ENCODE assay signal across 18 mouse cellular contexts in the genomic region with DNA sequence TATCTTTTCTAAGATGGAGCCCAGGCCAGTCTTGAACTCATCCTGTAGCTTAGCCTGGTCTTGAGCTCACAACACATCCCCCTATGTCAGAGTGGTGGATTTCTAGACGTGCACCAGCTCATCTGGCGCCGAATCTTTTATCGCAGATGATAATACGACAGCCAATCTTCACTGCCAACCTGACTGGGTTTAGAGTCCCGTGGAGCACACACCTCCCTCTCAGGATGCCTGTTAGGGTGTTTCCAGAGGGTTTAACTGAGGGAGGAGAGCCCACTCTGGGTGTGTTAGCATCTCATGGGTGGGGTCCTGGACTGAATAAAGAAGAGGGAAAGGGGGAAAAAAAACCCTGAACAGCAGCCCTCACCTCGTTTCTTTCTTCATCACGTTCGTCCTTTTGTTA.
DNase-seq lines count a peak whose midpoint lies in the region; ATAC-seq lines count a peak whose summit lies in the region.
"Had no signal": no experiment of that assay in that cellular context is flagged by ENCODE, and none has a peak within 500 bp of the region (broad histone marks: within the 10 kb centered on the region; RNA-seq: fewer than 3 reads in every experiment).

No protein-coding gene starts in this region.

- H3K27me3 ChIP-seq in hindbrain, embryonic 12.5 days, result no peaks in the 10 kb centered on the region
- no peaks in the 10 kb centered on the region for H3K27me3 ChIP-seq in hindbrain, embryonic 16.5 days (replicated peaks; ENCODE audit: control insufficient read depth, insufficient read depth, low read length)
- no peaks in the 10 kb centered on the region for H3K27me3 ChIP-seq in midbrain, embryonic 15.5 days (replicated peaks)
- no peaks in the 10 kb centered on the region for H3K27me3 ChIP-seq in midbrain, embryonic 11.5 days (ENCODE audit: control insufficient read depth, insufficient read depth, low read length)
- no peaks in the 10 kb centered on the region for H3K27me3 ChIP-seq in hindbrain, embryonic 15.5 days
- H3K27me3 ChIP-seq: heart, embryonic 15.5 days had no signal

- H3K9ac ChIP-seq in hindbrain, embryonic 12.5 days, result no peak overlapping the region
- no peak overlapping the region for H3K9ac ChIP-seq in hindbrain, embryonic 16.5 days (ENCODE audit: low read depth, low read length)
- no peak overlapping the region for H3K9ac ChIP-seq in midbrain, embryonic 15.5 days
- H3K9ac ChIP-seq in midbrain, embryonic 11.5 days (ENCODE audit: low read length), result no peak overlapping the region
- H3K9ac ChIP-seq in hindbrain, embryonic 15.5 days, result no peak overlapping the region
- H3K9ac ChIP-seq: heart, embryonic 15.5 days had no signal

- 61% methylated on average over 9 of the region's 9 CpGs for WGBS in hindbrain, embryonic 12.5 days
- 48% methylated on average over 9 of the region's 9 CpGs for WGBS in hindbrain, embryonic 16.5 days
- 55% methylated on average over 9 of the region's 9 CpGs for WGBS in midbrain, embryonic 15.5 days
- WGBS in midbrain, embryonic 11.5 days, result 78% methylated on average over 9 of the region's 9 CpGs
- whole genome bisulfite sequencing in hindbrain, embryonic 15.5 days, result 48% methylated on average over 9 of the region's 9 CpGs

- no peak for DNase-seq in midbrain, embryonic 11.5 days (ENCODE audit: low spot score, missing footprints)
- peak; percentile 45 for DNase-seq in R1 (ENCODE audit: low read depth, low spot score)
- no peak for DNase-seq in adrenal gland, postnatal 36 days
- DNase-seq: adrenal gland, adult 2 months; adrenal gland, postnatal 25 days; cerebellum, adult 2 months; cerebellum, postnatal 10 days; gastrocnemius, postnatal 36 days; heart, adult 18-20 months; heart, postnatal 14 days; kidney, adult 11 months had no signal

- no peaks in the 10 kb centered on the region for H3K36me3 ChIP-seq in hindbrain, embryonic 12.5 days
- H3K36me3 ChIP-seq in hindbrain, embryonic 16.5 days (ENCODE audit: control insufficient read depth, insufficient read depth, low read length), result no peaks in the 10 kb centered on the region
- H3K36me3 ChIP-seq in midbrain, embryonic 15.5 days (replicated peaks), result no peaks in the 10 kb centered on the region
- H3K36me3 ChIP-seq in midbrain, embryonic 11.5 days (ENCODE audit: control insufficient read depth, insufficient read depth, low read length), result no peaks in the 10 kb centered on the region
- no peaks in the 10 kb centered on the region for H3K36me3 ChIP-seq in hindbrain, embryonic 15.5 days
- H3K36me3 ChIP-seq: embryonic facial prominence, embryonic 10.5 days; heart, embryonic 15.5 days had no signal

- ATAC-seq in hindbrain, embryonic 12.5 days (ENCODE audit: low FRiP score), result 0 out of 2 replicates have a peak, but pooled peaks have one; percentile 39
- no peak for ATAC-seq in hindbrain, embryonic 16.5 days
- 0 out of 2 replicates have a peak, but pooled peaks have one; percentile 17 for ATAC-seq in midbrain, embryonic 15.5 days (replicated peaks)
- no peak for ATAC-seq in midbrain, embryonic 11.5 days (ENCODE audit: low FRiP score)
- ATAC-seq in hindbrain, embryonic 15.5 days (ENCODE audit: low FRiP score, low read depth), result no peak

- H3K4me2 ChIP-seq in hindbrain, embryonic 12.5 days (replicated peaks), result no peak overlapping the region
- no peak overlapping the region for H3K4me2 ChIP-seq in hindbrain, embryonic 16.5 days (ENCODE audit: low read length)
- no peak overlapping the region for H3K4me2 ChIP-seq in midbrain, embryonic 15.5 days
- H3K4me2 ChIP-seq in midbrain, embryonic 11.5 days, result no peak overlapping the region
- no peak overlapping the region for H3K4me2 ChIP-seq in hindbrain, embryonic 15.5 days
- H3K4me2 ChIP-seq: heart, embryonic 11.5 days; heart, embryonic 15.5 days had no signal

- no peak overlapping the region for H3K4me3 ChIP-seq in hindbrain, embryonic 12.5 days
- H3K4me3 ChIP-seq in hindbrain, embryonic 16.5 days (ENCODE audit: low read length), result no peak overlapping the region
- no peak overlapping the region for H3K4me3 ChIP-seq in midbrain, embryonic 15.5 days
- H3K4me3 ChIP-seq in midbrain, embryonic 11.5 days (ENCODE audit: low read depth, low read length), result no peak overlapping the region
- no peak overlapping the region for H3K4me3 ChIP-seq in hindbrain, embryonic 15.5 days
- H3K4me3 ChIP-seq: embryonic facial prominence, embryonic 10.5 days; heart, embryonic 15.5 days had no signal

- no peak overlapping the region for H3K27ac ChIP-seq in hindbrain, embryonic 12.5 days
- no peak overlapping the region for H3K27ac ChIP-seq in hindbrain, embryonic 16.5 days (ENCODE audit: low read depth, low read length)
- H3K27ac ChIP-seq in midbrain, embryonic 15.5 days, result no peak overlapping the region
- H3K27ac ChIP-seq in midbrain, embryonic 11.5 days (ENCODE audit: low read depth, low read length), result no peak overlapping the region
- H3K27ac ChIP-seq in hindbrain, embryonic 15.5 days (replicated peaks), result 0 out of 2 replicates have a peak overlapping the region, but pooled peaks have one; percentile 26
- H3K27ac ChIP-seq: embryonic facial prominence, embryonic 10.5 days; heart, embryonic 15.5 days had no signal

- H3K4me1 ChIP-seq in hindbrain, embryonic 12.5 days, result no peaks in the 10 kb centered on the region; the same call in 1 of the 2 replicates
- H3K4me1 ChIP-seq in hindbrain, embryonic 16.5 days (ENCODE audit: control insufficient read depth, insufficient read depth, low read depth, low read length), result peaks cover 6% of the 10 kb centered on the region; the same call in 1 of the 2 replicates
- H3K4me1 ChIP-seq in midbrain, embryonic 15.5 days, result peaks cover 13% of the 10 kb centered on the region; the same call in 1 of the 2 replicates
- H3K4me1 ChIP-seq in midbrain, embryonic 11.5 days (ENCODE audit: control insufficient read depth, insufficient read depth, low read length), result no peaks in the 10 kb centered on the region
- H3K4me1 ChIP-seq in hindbrain, embryonic 15.5 days (replicated peaks), result peaks cover 17% of the 10 kb centered on the region
- H3K4me1 ChIP-seq: embryonic facial prominence, embryonic 10.5 days had no signal

- H3K9me3 ChIP-seq in hindbrain, embryonic 12.5 days (replicated peaks), result no peaks in the 10 kb centered on the region
- H3K9me3 ChIP-seq in hindbrain, embryonic 16.5 days (ENCODE audit: control insufficient read depth, low read length), result no peaks in the 10 kb centered on the region
- no peaks in the 10 kb centered on the region for H3K9me3 ChIP-seq in midbrain, embryonic 15.5 days
- no peaks in the 10 kb centered on the region for H3K9me3 ChIP-seq in midbrain, embryonic 11.5 days (ENCODE audit: control insufficient read depth, low read length)
- no peaks in the 10 kb centered on the region for H3K9me3 ChIP-seq in hindbrain, embryonic 15.5 days
- H3K9me3 ChIP-seq: embryonic facial prominence, embryonic 10.5 days; heart, embryonic 15.5 days had no signal

Comparison
In these comparisons a context has a peak if more than half of its experiments do, and no peak if none do; other contexts are left out.
1. ATAC-seq: peak in hindbrain, embryonic 12.5 days (single experiment) and midbrain, embryonic 15.5 days (single experiment); none in hindbrain, embryonic 16.5 days (single experiment), midbrain, embryonic 11.5 days (single experiment) and hindbrain, embryonic 15.5 days (single experiment).